Mouse (Mus musculus) stomach, embryonic 16.5 days (tissue): Measurements from ENCODE around the gene Btbd10. TPM values are rescaled to one million over a fixed set of nuclear protein-coding genes. Genes with fewer than 3 reads are reported as not detected.

Experiments
- ATAC-seq: fragments of 200-750 bp; cut with Nextera tagmentation; 2 replicates; pipeline ENCODE4 v1.8.0; 2017; ENCODE audit warnings: moderate number of reproducible peaks, moderate TSS enrichment; ENCODE audit not compliant: insufficient read depth, low FRiP score
- H3K27ac ChIP-seq: fragments of 300-500 bp; sonication (generic); 2 replicates; pipeline ENCODE4 v1.5.1; 2014; ENCODE audit warnings: low read length
- H3K27me3 ChIP-seq: fragments of 300-500 bp; sonication (generic); 2 replicates; pipeline ENCODE4 v1.6.1; 2014; ENCODE audit warnings: low read length, control low read depth, mixed read lengths; ENCODE audit not compliant: control insufficient read depth, insufficient read depth
- H3K36me3 ChIP-seq: fragments of 300-500 bp; sonication (generic); 2 replicates; pipeline ENCODE4 v1.6.1; 2014; ENCODE audit warnings: low read length; ENCODE audit not compliant: control insufficient read depth, insufficient read depth
- H3K4me1 ChIP-seq: fragments of 300-500 bp; sonication (generic); 2 replicates; pipeline ENCODE4 v1.6.1; 2014; ENCODE audit warnings: low read length, control low read depth, mixed read lengths; ENCODE audit not compliant: control insufficient read depth, insufficient read depth
- H3K4me2 ChIP-seq: fragments of 300-500 bp; sonication (generic); 2 replicates; pipeline ENCODE4 v1.6.1; 2014; ENCODE audit warnings: low read depth, low read length, mixed read lengths
- H3K4me3 ChIP-seq: fragments of 300-500 bp; sonication (generic); replicated peaks from 2 replicates; pipeline ENCODE4 v1.5.1; 2014; ENCODE audit warnings: mild to moderate bottlenecking, low read length
- H3K9ac ChIP-seq: fragments of 300-500 bp; sonication (generic); 2 replicates; pipeline ENCODE4 v1.6.1; 2014; ENCODE audit warnings: low read length
- H3K9me3 ChIP-seq: fragments of 300-500 bp; sonication (generic); replicated peaks from 2 replicates; pipeline ENCODE4 v1.6.1; 2016; ENCODE audit warnings: low read length, control low read depth; ENCODE audit not compliant: control insufficient read depth
- WGBS: fragments of 180-500 bp; shearing (Covaris S2); extraction: QIAGEN DNeasy Blood & Tissue Kit; methylation state at CpG from one replicate; pipeline ENCODE4 v1.1.7; 2014; 5-methylcytosine and 5-hydroxymethylcytosine counted together
- polyA plus RNA-seq: library from polyadenylated mRNA; unstranded; fragments of >200 nt; fragmentation: Nextera tagmentation; extraction: Ambion mirVana; gene quantifications from 2 replicates; pipeline ENCODE4 v1.2.1, GENCODE M21; 2015

Btbd10 gene
- polyA plus RNA-seq = 21.6 and 23.4 TPM in 2 replicates

DNA sequence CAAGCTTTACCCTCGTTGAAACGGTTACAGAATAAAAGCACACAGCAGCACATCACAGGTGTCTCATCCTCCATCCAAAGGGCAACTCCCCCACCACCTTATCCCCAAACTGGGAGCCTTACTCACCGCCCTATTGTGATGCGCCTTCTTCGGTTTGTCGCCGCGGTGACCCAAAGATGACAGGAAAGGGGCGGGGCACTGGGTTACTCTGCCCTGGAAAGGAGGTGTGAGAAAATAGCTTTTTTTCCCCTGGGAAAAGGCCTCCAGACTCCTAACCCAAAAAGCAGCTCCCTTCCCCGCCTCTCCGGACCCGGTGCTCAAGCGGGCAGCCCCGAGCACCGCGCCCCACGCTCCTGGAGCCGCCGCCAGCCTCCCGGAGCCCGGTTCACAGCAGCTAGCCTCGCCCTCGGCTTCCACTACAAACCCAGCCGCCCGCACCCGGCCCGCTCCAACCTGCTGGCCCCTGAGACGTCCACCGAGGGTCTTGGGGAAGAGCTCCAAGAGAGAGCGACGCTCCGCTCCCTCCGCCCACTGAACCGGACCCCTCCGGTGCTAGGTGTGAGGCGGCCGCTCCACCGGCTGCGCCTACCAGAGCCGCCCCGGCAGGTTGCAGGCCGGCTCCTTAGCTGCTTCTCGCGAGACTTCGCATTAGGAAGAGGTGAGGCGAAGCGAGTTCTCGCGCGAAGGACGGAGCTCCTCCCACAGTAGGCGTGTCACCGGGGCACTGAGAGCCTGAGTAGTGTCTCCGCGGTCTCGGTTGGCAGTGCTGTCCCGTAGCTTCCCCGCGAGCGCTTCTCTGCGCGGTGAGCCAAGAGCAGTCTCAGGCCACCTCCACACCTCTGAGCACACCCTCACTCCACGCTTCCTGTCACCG lies at the start of gene Btbd10:
Gene Btbd10 (minus strand): TSS at position 647 of the 874 bp plus-strand sequence.
- under 1% methylated on average over 64 of the region's 64 CpGs for WGBS
- peak within 1 kb of the TSS; percentile 83 for H3K27ac ChIP-seq
- peaks cover 6% of the 10 kb centered on the region; the same call in 1 of the 2 replicates for H3K4me1 ChIP-seq
- peak; percentile 99 for ATAC-seq
- no peaks in the 10 kb centered on the region for H3K36me3 ChIP-seq
- H3K27me3 ChIP-seq = no peaks in the 10 kb centered on the region
- H3K9me3 ChIP-seq = no peaks in the 10 kb centered on the region
- peak within 1 kb of the TSS; percentile 86 for H3K9ac ChIP-seq
- H3K4me2 ChIP-seq = peak within 1 kb of the TSS; percentile 77
- peak within 1 kb of the TSS; percentile 77 for H3K4me3 ChIP-seq

DNA sequence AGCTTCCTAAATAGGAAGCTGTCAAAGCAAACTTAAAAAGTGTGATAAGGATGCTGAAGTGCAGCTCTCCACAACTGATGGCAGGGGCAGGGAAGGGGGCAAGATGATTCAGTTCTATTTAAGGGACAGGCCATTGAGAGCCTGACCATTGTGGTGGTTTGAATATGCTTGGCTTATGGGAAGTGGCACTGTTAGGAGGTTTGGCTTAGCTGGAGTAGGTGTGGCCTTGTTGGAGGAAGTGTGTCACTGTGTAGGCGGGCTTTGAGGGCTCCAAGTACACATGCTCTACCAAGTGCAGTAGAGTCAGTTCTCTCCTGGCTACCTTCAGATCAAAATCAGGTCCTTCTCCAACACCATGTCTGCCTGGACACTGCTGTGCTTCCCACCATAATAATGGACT lies 47.3 kb upstream of the Btbd10 start:
- Histone ChIP-seq H3K4me3 (no peak overlapping the region), H3K27me3 (no peaks in the 10 kb centered on the region), H3K36me3 (no peaks in the 10 kb centered on the region), H3K4me1 (0 out of 2 replicates have a peak, but pooled peaks cover 7% of the 10 kb centered on the region), H3K9ac (no peak overlapping the region), H3K27ac (no peak overlapping the region), H3K4me2 (no peak overlapping the region), H3K9me3 (no peaks in the 10 kb centered on the region)
- WGBS = 90% methylated on average over 1 of the region's 1 CpGs
- no peak for ATAC-seq

DNA sequence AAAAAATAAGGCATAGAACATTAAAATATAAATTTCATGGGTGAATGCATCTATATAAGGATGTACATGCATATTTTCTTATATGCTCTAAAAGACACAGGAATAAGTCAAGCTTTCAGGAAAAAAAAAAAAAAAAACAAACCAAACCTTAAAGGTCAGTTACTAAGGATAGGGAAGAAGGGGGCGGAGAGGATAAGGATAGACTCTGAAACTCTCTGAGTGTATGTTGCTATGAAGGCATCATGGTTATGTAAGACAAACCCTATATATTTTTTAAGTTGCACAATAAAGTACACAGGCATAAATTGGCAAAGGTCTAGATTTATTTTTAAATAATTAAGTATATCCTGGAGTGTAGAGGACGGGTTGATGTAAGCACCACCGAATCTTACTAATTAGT lies 46.1 kb upstream of the Btbd10 start:
- Histone ChIP-seq H3K9ac (no peak overlapping the region), H3K27ac (no peak overlapping the region), H3K4me1 (0 out of 2 replicates have a peak, but pooled peaks cover 7% of the 10 kb centered on the region), H3K9me3 (no peaks in the 10 kb centered on the region), H3K27me3 (no peaks in the 10 kb centered on the region), H3K36me3 (no peaks in the 10 kb centered on the region), H3K4me3 (no peak overlapping the region), H3K4me2 (no peak overlapping the region)
- WGBS = 87% methylated on average over 3 of the region's 3 CpGs
- no peak for ATAC-seq

DNA sequence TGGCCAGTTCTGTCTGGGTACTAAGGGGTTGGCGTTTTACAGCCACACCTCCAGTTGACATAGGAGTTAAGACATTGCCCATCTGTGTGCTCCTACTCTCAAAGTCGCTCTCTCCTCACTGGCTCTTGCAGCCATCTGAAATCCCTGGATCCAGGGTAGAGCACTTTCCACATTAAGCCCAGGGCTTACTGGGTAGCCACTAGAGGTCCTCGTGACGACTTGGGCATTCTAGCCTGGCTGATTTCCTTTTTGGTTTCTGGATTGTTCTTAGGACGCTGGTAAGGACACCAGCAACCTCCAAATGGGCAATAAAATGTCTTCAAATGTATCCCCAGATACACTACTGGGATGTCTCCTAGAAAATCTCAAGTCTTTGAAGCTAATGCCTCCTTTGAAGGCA lies 39.5 kb upstream of the Btbd10 start:
- no peak for ATAC-seq
- Histone ChIP-seq H3K9me3 (no peaks in the 10 kb centered on the region), H3K36me3 (no peaks in the 10 kb centered on the region), H3K9ac (no peak overlapping the region), H3K27ac (no peak overlapping the region), H3K4me3 (no peak overlapping the region), H3K27me3 (no peaks in the 10 kb centered on the region), H3K4me1 (no peaks in the 10 kb centered on the region), H3K4me2 (no peak overlapping the region)
- 58% methylated on average over 5 of the region's 5 CpGs for WGBS

DNA sequence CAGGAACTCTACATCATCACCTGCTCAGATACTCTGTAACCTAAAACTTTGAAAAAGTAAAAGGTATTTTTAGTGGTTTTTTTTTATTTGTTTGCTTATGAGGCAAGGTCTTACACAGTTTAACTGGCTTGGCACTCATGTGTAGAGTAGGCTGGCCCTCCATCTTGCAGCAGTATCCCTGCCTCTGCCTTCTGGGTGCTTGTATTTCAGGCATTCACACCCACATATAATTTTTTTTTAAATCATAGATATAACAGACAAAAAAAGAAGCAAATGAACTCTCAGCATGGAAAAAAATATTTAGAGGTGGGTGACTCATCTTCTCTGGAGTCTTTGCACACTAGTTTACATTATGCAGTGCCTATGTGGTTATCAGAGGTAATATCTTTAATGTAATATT lies 28.9 kb upstream of the Btbd10 start:
- H3K9ac ChIP-seq = no peak overlapping the region
- H3K4me1 ChIP-seq = no peaks in the 10 kb centered on the region
- no peak for ATAC-seq

DNA sequence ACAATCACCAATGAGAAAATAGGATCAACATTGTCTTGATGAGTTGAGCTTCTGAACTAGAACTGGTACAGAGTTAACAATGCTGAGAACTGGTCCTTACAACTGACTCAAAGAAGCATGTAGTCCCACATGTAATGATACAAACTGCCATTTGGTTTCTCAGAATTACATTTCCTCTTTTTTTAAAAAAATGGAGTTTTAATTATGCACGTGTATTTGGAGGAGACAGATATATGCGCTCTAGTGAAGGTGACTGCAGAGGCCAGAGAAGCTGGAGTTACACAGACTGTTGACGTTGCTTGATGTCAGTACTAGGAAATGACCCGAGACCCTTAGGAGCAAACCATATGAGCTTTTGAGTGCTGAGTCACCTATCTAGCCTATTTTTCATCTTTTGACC lies 27.5 kb upstream of the Btbd10 start:
- H3K27ac ChIP-seq = no peak overlapping the region
- H3K36me3 ChIP-seq = no peaks in the 10 kb centered on the region
- H3K9me3 ChIP-seq = no peaks in the 10 kb centered on the region
- no peak for ATAC-seq
- no peaks in the 10 kb centered on the region for H3K27me3 ChIP-seq
- no peak overlapping the region for H3K9ac ChIP-seq
- WGBS = 79% methylated on average over 4 of the region's 4 CpGs
- no peaks in the 10 kb centered on the region for H3K4me1 ChIP-seq
- no peak overlapping the region for H3K4me2 ChIP-seq
- H3K4me3 ChIP-seq = no peak overlapping the region

More for the DNA sequence above, 28.9 kb upstream of the Btbd10 start:
- Histone ChIP-seq H3K27ac (no peak overlapping the region), H3K4me2 (no peak overlapping the region), H3K36me3 (no peaks in the 10 kb centered on the region), H3K9me3 (no peaks in the 10 kb centered on the region), H3K27me3 (no peaks in the 10 kb centered on the region), H3K4me3 (no peak overlapping the region)

DNA sequence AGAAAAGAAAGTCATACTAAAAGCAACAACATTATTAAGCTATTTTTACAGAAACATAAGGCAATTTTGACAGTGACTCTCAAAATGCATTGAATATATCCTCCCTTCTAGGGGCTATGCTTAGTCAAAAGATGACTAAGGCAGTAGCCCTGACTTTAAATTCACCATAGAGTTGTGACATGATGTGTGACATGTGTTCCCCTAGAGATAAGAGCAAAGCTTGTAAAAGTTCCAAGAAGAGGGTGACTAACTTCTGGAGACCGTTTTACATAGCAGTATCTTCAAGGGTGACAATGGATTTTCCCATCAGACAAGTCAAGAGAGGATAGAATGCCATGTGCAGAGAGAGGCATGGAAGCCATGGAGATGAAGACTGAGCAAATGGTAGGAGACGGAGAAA lies 22.4 kb upstream of the Btbd10 start:
- Histone ChIP-seq H3K27me3 (no peaks in the 10 kb centered on the region), H3K27ac (no peak overlapping the region), H3K36me3 (no peaks in the 10 kb centered on the region), H3K4me2 (no peak overlapping the region), H3K9ac (no peak overlapping the region), H3K4me3 (no peak overlapping the region), H3K9me3 (no peaks in the 10 kb centered on the region), H3K4me1 (no peaks in the 10 kb centered on the region)
- 76% methylated on average over 2 of the region's 2 CpGs for WGBS
- no peak for ATAC-seq

DNA sequence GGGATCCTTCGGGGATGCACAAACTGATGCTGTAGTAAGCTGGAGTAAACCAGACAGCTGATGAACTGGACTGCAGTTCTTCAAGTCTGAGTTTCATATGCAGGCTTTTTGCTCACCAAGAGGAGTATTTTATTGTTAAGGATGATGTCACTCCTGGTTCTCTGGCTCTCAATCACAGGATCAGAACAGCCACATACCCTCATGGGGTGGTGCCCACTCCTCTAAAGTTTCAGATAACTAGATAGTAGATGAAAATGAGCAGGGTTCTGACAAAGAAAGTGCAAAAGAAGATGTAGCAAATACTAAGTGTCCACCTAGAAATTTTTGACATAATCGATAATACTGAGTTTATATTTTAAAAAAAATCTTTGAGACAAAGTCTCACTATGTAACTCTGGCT lies 19.3 kb upstream of the Btbd10 start, which contains the start of gene Pth:
Gene Pth (minus strand): TSS at position 101 of the 400 bp plus-strand sequence.
- Histone ChIP-seq H3K9ac (no peak within 1 kb of the TSS), H3K4me2 (no peak within 1 kb of the TSS), H3K4me1 (no peaks in the 10 kb centered on the region), H3K9me3 (no peaks in the 10 kb centered on the region), H3K36me3 (no peaks in the 10 kb centered on the region), H3K4me3 (no peak within 1 kb of the TSS), H3K27ac (no peak within 1 kb of the TSS), H3K27me3 (no peaks in the 10 kb centered on the region)
- 91% methylated on average over 2 of the region's 2 CpGs for WGBS
- ATAC-seq = no peak

DNA sequence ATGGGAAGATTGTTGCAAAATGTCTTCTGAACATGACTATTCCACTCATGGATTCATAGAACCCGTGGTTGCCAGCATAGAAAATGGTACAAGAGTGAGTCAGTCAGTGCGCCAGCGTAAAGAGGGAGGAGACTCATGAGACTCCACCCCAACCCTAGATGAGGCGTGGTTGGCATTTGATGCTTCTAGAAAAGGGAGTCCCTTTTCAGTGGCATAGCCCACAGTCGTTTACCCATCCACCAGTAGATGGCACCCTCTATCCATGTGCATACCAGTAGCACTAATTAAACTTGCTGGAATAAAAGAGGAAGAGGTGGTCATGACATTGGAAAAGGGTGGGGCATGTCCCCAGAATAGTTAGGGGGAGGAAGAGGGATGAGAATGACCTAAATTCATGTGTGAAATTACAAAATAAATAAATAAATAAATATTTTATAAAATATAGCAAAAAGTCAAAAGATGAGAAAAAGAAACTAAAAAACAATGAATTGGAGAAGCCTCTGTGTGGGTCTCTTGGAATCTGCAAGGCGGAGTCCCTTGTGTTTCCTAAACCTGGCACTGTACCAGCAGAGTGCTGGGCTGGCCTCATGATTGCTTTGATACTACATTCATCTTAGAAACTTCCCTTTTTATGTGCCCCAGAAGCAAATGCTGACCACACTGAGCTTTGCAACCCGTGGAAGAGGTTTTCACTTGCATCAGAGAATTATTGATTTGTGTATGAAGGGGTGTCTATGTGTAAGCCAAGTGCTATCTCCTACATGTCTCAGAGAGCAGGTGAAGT lies 8.9 kb upstream of the Btbd10 start:
- ATAC-seq = peak; percentile 91; the same call in 1 of the 2 replicates
- H3K27me3 ChIP-seq = no peaks in the 10 kb centered on the region
- H3K36me3 ChIP-seq = no peaks in the 10 kb centered on the region
- no peak overlapping the region for H3K27ac ChIP-seq
- H3K4me3 ChIP-seq = no peak overlapping the region
- H3K9ac ChIP-seq = no peak overlapping the region
- peaks cover 4% of the 10 kb centered on the region; the same call in 1 of the 2 replicates for H3K4me1 ChIP-seq
- no peaks in the 10 kb centered on the region for H3K9me3 ChIP-seq
- H3K4me2 ChIP-seq = no peak overlapping the region
- 23% methylated on average over 7 of the region's 7 CpGs for WGBS
